Mouse (Mus musculus) liver, embryonic 15.5 days (tissue): ENCODE measurements around the gene Lypd8. TPM values are rescaled to one million over a fixed set of nuclear protein-coding genes. Genes with fewer than 3 reads are reported as not detected.
A peak's percentile ranks its signal among the peaks of the same experiment; 100 is the strongest.
"Not testable (repeated sequence)": the region's sequence is repeated elsewhere in the genome, so short reads cannot be mapped to it uniquely, and the experiment has no call there.

ENCODE experiments used
- ATAC-seq: fragments of 200-750 bp; cut with Nextera tagmentation; 2 replicates; pipeline ENCODE4 v1.8.0; 2017; ENCODE audit warnings: moderate number of reproducible peaks, mild to moderate bottlenecking, moderate library complexity; ENCODE audit not compliant: insufficient read depth
- H3K27ac ChIP-seq: fragments of 300-500 bp; sonication (generic); replicated peaks from 2 replicates; pipeline ENCODE4 v1.5.1; 2015; ENCODE audit warnings: mild to moderate bottlenecking, inconsistent platforms
- H3K27me3 ChIP-seq: fragments of 300-500 bp; sonication (generic); 2 replicates; pipeline ENCODE4 v1.6.1; 2015; ENCODE audit warnings: mild to moderate bottlenecking, inconsistent platforms
- H3K36me3 ChIP-seq: fragments of 300-500 bp; sonication (generic); replicated peaks from 2 replicates; pipeline ENCODE4 v1.6.1; 2015; ENCODE audit warnings: moderate library complexity, mild to moderate bottlenecking, inconsistent platforms
- H3K4me1 ChIP-seq: fragments of 300-500 bp; sonication (generic); replicated peaks from 2 replicates; pipeline ENCODE4 v1.6.1; 2015; ENCODE audit warnings: inconsistent platforms
- H3K4me2 ChIP-seq: fragments of 300-500 bp; sonication (generic); 2 replicates; pipeline ENCODE4 v1.6.1; 2015; ENCODE audit warnings: moderate library complexity, mild to moderate bottlenecking, inconsistent platforms
- H3K4me3 ChIP-seq: fragments of 300-500 bp; sonication (generic); replicated peaks from 2 replicates; pipeline ENCODE4 v1.5.1; 2015; ENCODE audit warnings: mild to moderate bottlenecking, inconsistent platforms
- H3K9ac ChIP-seq: fragments of 300-500 bp; sonication (generic); 2 replicates; pipeline ENCODE4 v1.6.1; 2015; ENCODE audit warnings: moderate library complexity, mild to moderate bottlenecking, inconsistent platforms
- H3K9me3 ChIP-seq: fragments of 300-500 bp; sonication (generic); replicated peaks from 2 replicates; pipeline ENCODE4 v1.6.1; 2016; ENCODE audit warnings: inconsistent platforms
- WGBS: fragments of 180-500 bp; shearing (Covaris S2); methylation state at CpG from one replicate; pipeline ENCODE4 v1.1.7; 2015; ENCODE audit warnings: mixed read lengths; ENCODE audit not compliant: insufficient replicate concordance; 5-methylcytosine and 5-hydroxymethylcytosine counted together
- polyA plus RNA-seq: library from polyadenylated mRNA; unstranded; fragments of >200 nt; fragmentation: Nextera tagmentation; extraction: Ambion mirVana; gene quantifications from 2 replicates; pipeline ENCODE4 v1.2.1, GENCODE M21; 2015

The Lypd8 gene
- polyA plus RNA-seq, 1 experiment from 2014 or later = 0.97 TPM

GRCm38 (mm10) chr11:58353709-58354108 lies 25.1 kb upstream of the Lypd8 start:
- H3K27ac ChIP-seq = peak overlapping the region; percentile 94
- peaks cover 86% of the 10 kb centered on the region for H3K4me1 ChIP-seq
- no peaks in the 10 kb centered on the region for H3K9me3 ChIP-seq
- H3K9ac ChIP-seq = peak overlapping the region; percentile 43; the same call in 1 of the 2 replicates
- no peaks in the 10 kb centered on the region for H3K27me3 ChIP-seq
- WGBS = 36% methylated on average over 3 of the region's 3 CpGs
- ATAC-seq = no peak
- peak overlapping the region; percentile 57 for H3K4me2 ChIP-seq
- peaks cover 7% of the 10 kb centered on the region for H3K36me3 ChIP-seq
- H3K4me3 ChIP-seq = 0 out of 2 replicates have a peak overlapping the region, but pooled peaks have one; percentile 26

- H3K4me1 ChIP-seq = peaks cover 79% of the 10 kb centered on the region
- H3K4me3 ChIP-seq = no peak overlapping the region
- 51% methylated on average over 10 of the region's 10 CpGs for WGBS
- H3K36me3 ChIP-seq = peaks cover 4% of the 10 kb centered on the region
- H3K9ac ChIP-seq = no peak overlapping the region
- peak overlapping the region; percentile 94 for H3K27ac ChIP-seq
- 0 out of 2 replicates have a peak overlapping the region, but pooled peaks have one; percentile 7 for H3K4me2 ChIP-seq
- H3K27me3 ChIP-seq = no peaks in the 10 kb centered on the region
- no peak for ATAC-seq
- no peaks in the 10 kb centered on the region for H3K9me3 ChIP-seq
These were observed 24.4 kb upstream of the Lypd8 start for GRCm38 (mm10) chr11:58354476-58354875.

- Histone ChIP-seq H3K4me3 (no peak overlapping the region), H3K4me1 (peaks cover 76% of the 10 kb centered on the region), H3K36me3 (peaks cover 4% of the 10 kb centered on the region), H3K27me3 (no peaks in the 10 kb centered on the region), H3K9ac (no peak overlapping the region), H3K4me2 (0 out of 2 replicates have a peak overlapping the region, but pooled peaks have one; percentile 8), H3K9me3 (no peaks in the 10 kb centered on the region), H3K27ac (peak overlapping the region; percentile 94)
- ATAC-seq = no peak
- WGBS = 67% methylated on average over 3 of the region's 3 CpGs
These were observed 23.9 kb upstream of the Lypd8 start for GRCm38 (mm10) chr11:58354927-58355326.

GRCm38 (mm10) chr11:58357042-58357441 lies 21.8 kb upstream of the Lypd8 start:
- H3K36me3 ChIP-seq = no peaks in the 10 kb centered on the region
- no peaks in the 10 kb centered on the region for H3K27me3 ChIP-seq
- no peak overlapping the region for H3K9ac ChIP-seq
- peaks cover 60% of the 10 kb centered on the region for H3K4me1 ChIP-seq
- H3K9me3 ChIP-seq = no peaks in the 10 kb centered on the region
- no peak for ATAC-seq
- no peak overlapping the region for H3K4me2 ChIP-seq
- no peak overlapping the region for H3K27ac ChIP-seq
- H3K4me3 ChIP-seq = no peak overlapping the region
- WGBS = 82% methylated on average over 3 of the region's 3 CpGs

- no peak overlapping the region for H3K4me3 ChIP-seq
- H3K27ac ChIP-seq = 0 out of 2 replicates have a peak overlapping the region, but pooled peaks have one; percentile 15
- H3K9ac ChIP-seq = no peak overlapping the region
- peaks cover 51% of the 10 kb centered on the region for H3K4me1 ChIP-seq
- H3K4me2 ChIP-seq = no peak overlapping the region
- H3K36me3 ChIP-seq = no peaks in the 10 kb centered on the region
- 57% methylated on average over 6 of the region's 6 CpGs for WGBS
- H3K27me3 ChIP-seq = no peaks in the 10 kb centered on the region
- no peak for ATAC-seq
- no peaks in the 10 kb centered on the region for H3K9me3 ChIP-seq
These were observed 20.9 kb upstream of the Lypd8 start for GRCm38 (mm10) chr11:58357844-58358534.

- ATAC-seq, H3K27me3 ChIP-seq, H3K27ac ChIP-seq, H3K9ac ChIP-seq, H3K9me3 ChIP-seq, H3K36me3 ChIP-seq, H3K4me3 ChIP-seq, H3K4me2 ChIP-seq: not testable (repeated sequence)
- H3K4me1 ChIP-seq = peaks cover 17% of the 10 kb centered on the region
- no CpG with 5 or more reads among the region's 6 CpGs for WGBS
These were observed 16.3 kb upstream of the Lypd8 start for GRCm38 (mm10) chr11:58362562-58362961.

GRCm38 (mm10) chr11:58364454-58364853 lies 14.4 kb upstream of the Lypd8 start:
- no peaks in the 10 kb centered on the region; the same call in 1 of the 2 replicates for H3K27me3 ChIP-seq
- H3K4me3 ChIP-seq = no peak overlapping the region
- no peak for ATAC-seq
- H3K4me2 ChIP-seq = no peak overlapping the region
- no peaks in the 10 kb centered on the region for H3K9me3 ChIP-seq
- H3K4me1 ChIP-seq = peaks cover 5% of the 10 kb centered on the region; the same call in 1 of the 2 replicates
- no peak overlapping the region for H3K9ac ChIP-seq
- no peaks in the 10 kb centered on the region for H3K36me3 ChIP-seq
- 62% methylated on average over 3 of the region's 3 CpGs for WGBS
- no peak overlapping the region for H3K27ac ChIP-seq

GRCm38 (mm10) chr11:58366191-58366590 lies 12.7 kb upstream of the Lypd8 start:
- H3K4me1 ChIP-seq, H3K9me3 ChIP-seq, ATAC-seq, H3K9ac ChIP-seq, H3K36me3 ChIP-seq, H3K4me2 ChIP-seq, H3K4me3 ChIP-seq, H3K27ac ChIP-seq, H3K27me3 ChIP-seq: not testable (repeated sequence)
- WGBS = no CpG with 5 or more reads among the region's 6 CpGs

- Histone ChIP-seq H3K36me3 (no peaks in the 10 kb centered on the region), H3K4me1 (peaks cover 12% of the 10 kb centered on the region), H3K27me3 (no peaks in the 10 kb centered on the region; the same call in 1 of the 2 replicates), H3K9me3 (no peaks in the 10 kb centered on the region), H3K4me3 (no peak overlapping the region), H3K4me2 (no peak overlapping the region), H3K27ac (no peak overlapping the region), H3K9ac (no peak overlapping the region)
- ATAC-seq = no peak
- 64% methylated on average over 2 of the region's 2 CpGs for WGBS
These were observed 1.6 kb upstream of the Lypd8 start for GRCm38 (mm10) chr11:58377273-58377672.

- Histone ChIP-seq H3K27me3 (no peaks in the 10 kb centered on the region; the same call in 1 of the 2 replicates), H3K27ac (no peak overlapping the region), H3K4me1 (peaks cover 12% of the 10 kb centered on the region), H3K4me2 (no peak overlapping the region), H3K36me3 (no peaks in the 10 kb centered on the region), H3K9ac (no peak overlapping the region), H3K4me3 (no peak overlapping the region), H3K9me3 (no peaks in the 10 kb centered on the region)
- WGBS = 56% methylated on average over 1 of the region's 1 CpGs
- ATAC-seq = no peak
These were observed 1.2 kb upstream of the Lypd8 start for GRCm38 (mm10) chr11:58377686-58378085.

- no peak overlapping the region for H3K27ac ChIP-seq
- H3K4me3 ChIP-seq = no peak overlapping the region
- H3K27me3 ChIP-seq = peaks cover 3% of the 10 kb centered on the region; the same call in 1 of the 2 replicates
- H3K36me3 ChIP-seq = no peaks in the 10 kb centered on the region
- no peak overlapping the region for H3K4me2 ChIP-seq
- no peak overlapping the region for H3K9ac ChIP-seq
- no peak for ATAC-seq
- H3K4me1 ChIP-seq = peaks cover 12% of the 10 kb centered on the region
- WGBS = 86% methylated on average over 1 of the region's 1 CpGs
- H3K9me3 ChIP-seq = no peaks in the 10 kb centered on the region
These were observed 673 bp downstream of the Lypd8 start for GRCm38 (mm10) chr11:58379516-58379915.
